Mouse (Mus musculus) CD4-positive, CD25-positive, alpha-beta regulatory T cell, adult 4 months (primary cell): ENCODE results near the gene Pld2. TPM values are rescaled to one million over a fixed set of nuclear protein-coding genes. Genes with fewer than 3 reads are reported as not detected.
A peak's percentile ranks its signal among the peaks of the same experiment; 100 is the strongest.
"Not testable (repeated sequence)": the region's sequence is repeated elsewhere in the genome, so short reads cannot be mapped to it uniquely, and the experiment has no call there.

Experiments
- ATAC-seq: one replicate; pipeline ENCODE4 v1.8.0; 2017
- polyA plus RNA-seq, 2 experiments: library from polyadenylated mRNA; unstranded; fragments of 100-300 nt; shearing (Covaris generic); gene quantifications; one replicate each; pipeline ENCODE4 v1.2.1; 2017

Gene Pld2
- polyA plus RNA-seq, 2 experiments from 2014 or later = 2.7 to 3.9 TPM

GRCm38 (mm10) chr11:70525726-70526125 lies 14.1 kb upstream of the Pld2 start:
- ATAC-seq = no peak

- no peak for ATAC-seq
Observed at GRCm38 (mm10) chr11:70526211-70526610, 13.7 kb upstream of the Pld2 start.

- ATAC-seq = no peak
Observed at GRCm38 (mm10) chr11:70528610-70529009, 11.3 kb upstream of the Pld2 start.

GRCm38 (mm10) chr11:70531065-70531464 lies 8.8 kb upstream of the Pld2 start:
- ATAC-seq = not testable (repeated sequence)

GRCm38 (mm10) chr11:70532839-70533238 lies 7.0 kb upstream of the Pld2 start, which contains the start of gene Gm40193:
Gene Gm40193 (minus strand): TSS chr11:70532939.
- ATAC-seq = no peak

- no peak for ATAC-seq
Observed at GRCm38 (mm10) chr11:70539423-70539822, 441 bp upstream of the Pld2 start.

GRCm38 (mm10) chr11:70540928-70541327 lies 1.1 kb downstream of the Pld2 start:
- no peak for ATAC-seq

- no peak for ATAC-seq
Observed at GRCm38 (mm10) chr11:70541415-70541814, 1.6 kb downstream of the Pld2 start.

GRCm38 (mm10) chr11:70544496-70544895 lies 4.6 kb downstream of the Pld2 start:
- no peak for ATAC-seq

- ATAC-seq = no peak
Observed at GRCm38 (mm10) chr11:70551526-70551925, 11.7 kb downstream of the Pld2 start.

GRCm38 (mm10) chr11:70553940-70554339 lies 14.1 kb downstream of the Pld2 start:
- no peak for ATAC-seq

GRCm38 (mm10) chr11:70557545-70557944 lies 17.7 kb downstream of the Pld2 start:
- no peak for ATAC-seq

GRCm38 (mm10) chr11:70561937-70562286 lies 22.0 kb downstream of the Pld2 start:
- no peak for ATAC-seq

GRCm38 (mm10) chr11:70562287-70562994 lies 22.6 kb downstream of the Pld2 start, which contains the start of gene Mink1:
Gene Mink1 (plus strand): TSS chr11:70562881.
- peak; percentile 70 for ATAC-seq

- no peak for ATAC-seq
Observed at GRCm38 (mm10) chr11:70562995-70563469, 23.2 kb downstream of the Pld2 start.

GRCm38 (mm10) chr11:70563470-70564275 lies 23.8 kb downstream of the Pld2 start:
- ATAC-seq = peak; percentile 50

- ATAC-seq = no peak
Observed at GRCm38 (mm10) chr11:70564276-70564873, 24.5 kb downstream of the Pld2 start.

GRCm38 (mm10) chr11:70566586-70566985 lies 26.7 kb downstream of the Pld2 start:
- no peak for ATAC-seq

GRCm38 (mm10) chr11:70570614-70571013 lies 30.8 kb downstream of the Pld2 start:
- not testable (repeated sequence) for ATAC-seq

- ATAC-seq = no peak
Observed at GRCm38 (mm10) chr11:70571641-70572040, 31.8 kb downstream of the Pld2 start.

- ATAC-seq = no peak
Observed at GRCm38 (mm10) chr11:70572348-70572902, 32.6 kb downstream of the Pld2 start.

- ATAC-seq = no peak
Observed at GRCm38 (mm10) chr11:70573872-70574271, 34.0 kb downstream of the Pld2 start.

GRCm38 (mm10) chr11:70577201-70577600 lies 37.3 kb downstream of the Pld2 start:
- ATAC-seq = no peak
